Comparison of ENCODE assay signal across 8 mouse cellular contexts in genomic region chr19:47946821-47947465, GRCm38 (mm10). TPM values are rescaled to one million over a fixed set of nuclear protein-coding genes. Genes with fewer than 3 reads are reported as not detected.
A peak's percentile ranks its signal among the peaks of the same experiment; 100 is the strongest.
DNase-seq lines count a peak whose midpoint lies in the region; ATAC-seq and TF ChIP-seq lines count a peak whose summit lies in the region.

No protein-coding gene starts in this region.

- no peak for TF ChIP-seq CTCF in intestine, postnatal 0 days (IDR thresholded peaks at IDR 0.05; ENCODE audit: low read depth)

- H3K9ac ChIP-seq in forebrain, embryonic 14.5 days (ENCODE audit: low read length) = no peak overlapping the region
- no peak overlapping the region for H3K9ac ChIP-seq in forebrain, embryonic 11.5 days (ENCODE audit: low read length)
- 0 out of 2 replicates have a peak overlapping the region, but pooled peaks have one; percentile 14 for H3K9ac ChIP-seq in lung, embryonic 16.5 days (ENCODE audit: low read length)
- H3K9ac ChIP-seq in intestine, postnatal 0 days (ENCODE audit: low read depth, low read length) = no peak overlapping the region
- H3K9ac ChIP-seq in stomach, embryonic 15.5 days = no peak overlapping the region

- H3K4me2 ChIP-seq in forebrain, embryonic 14.5 days (ENCODE audit: low read length) = no peak overlapping the region
- no peak overlapping the region for H3K4me2 ChIP-seq in forebrain, embryonic 11.5 days (ENCODE audit: low read depth, low read length, severe bottlenecking)
- H3K4me2 ChIP-seq in lung, embryonic 16.5 days (ENCODE audit: low read depth, low read length) = peak overlapping the region; percentile 41
- peak overlapping the region; percentile 6; the same call in 1 of the 2 replicates for H3K4me2 ChIP-seq in intestine, postnatal 0 days (replicated peaks; ENCODE audit: low read depth)
- H3K4me2 ChIP-seq in stomach, embryonic 15.5 days = peak overlapping the region; percentile 15; the same call in 1 of the 2 replicates

- no peaks in the 10 kb centered on the region for H3K27me3 ChIP-seq in forebrain, embryonic 14.5 days (replicated peaks; ENCODE audit: control insufficient read depth, insufficient read depth, low read length)
- no peaks in the 10 kb centered on the region for H3K27me3 ChIP-seq in forebrain, embryonic 11.5 days (ENCODE audit: control insufficient read depth, insufficient read depth, low read length)
- no peaks in the 10 kb centered on the region for H3K27me3 ChIP-seq in lung, embryonic 16.5 days (ENCODE audit: control insufficient read depth, insufficient read depth, low read depth, low read length)
- H3K27me3 ChIP-seq in intestine, postnatal 0 days (replicated peaks; ENCODE audit: control insufficient read depth, insufficient read depth, low read length) = no peaks in the 10 kb centered on the region
- no peaks in the 10 kb centered on the region for H3K27me3 ChIP-seq in stomach, embryonic 15.5 days (replicated peaks)

- H3K27ac ChIP-seq in forebrain, embryonic 14.5 days (ENCODE audit: low read depth, low read length) = no peak overlapping the region
- no peak overlapping the region for H3K27ac ChIP-seq in forebrain, embryonic 11.5 days (ENCODE audit: low read depth, low read length)
- H3K27ac ChIP-seq in lung, embryonic 16.5 days (ENCODE audit: low read length) = no peak overlapping the region
- no peak overlapping the region for H3K27ac ChIP-seq in intestine, postnatal 0 days (ENCODE audit: low read depth, low read length)
- no peak overlapping the region for H3K27ac ChIP-seq in stomach, embryonic 15.5 days

- H3K9me3 ChIP-seq in forebrain, embryonic 14.5 days (replicated peaks; ENCODE audit: control insufficient read depth, low read length) = no peaks in the 10 kb centered on the region
- no peaks in the 10 kb centered on the region for H3K9me3 ChIP-seq in forebrain, embryonic 11.5 days (ENCODE audit: control insufficient read depth, low read length)
- no peaks in the 10 kb centered on the region for H3K9me3 ChIP-seq in lung, embryonic 16.5 days (ENCODE audit: control insufficient read depth, low read length)
- no peaks in the 10 kb centered on the region for H3K9me3 ChIP-seq in intestine, postnatal 0 days (ENCODE audit: control insufficient read depth)
- no peaks in the 10 kb centered on the region for H3K9me3 ChIP-seq in stomach, embryonic 15.5 days

- 57% methylated on average over 23 of the region's 23 CpGs for WGBS in forebrain, embryonic 14.5 days
- 56% methylated on average over 23 of the region's 23 CpGs for WGBS in forebrain, embryonic 11.5 days
- 36% methylated on average over 23 of the region's 23 CpGs for WGBS in lung, embryonic 16.5 days
- WGBS in intestine, postnatal 0 days = 49% methylated on average over 23 of the region's 23 CpGs
- WGBS in stomach, embryonic 15.5 days = 55% methylated on average over 23 of the region's 23 CpGs

- no peak overlapping the region for H3K4me3 ChIP-seq in forebrain, embryonic 14.5 days (ENCODE audit: low read depth, low read length)
- no peak overlapping the region for H3K4me3 ChIP-seq in forebrain, embryonic 11.5 days (ENCODE audit: low read depth, low read length)
- no peak overlapping the region for H3K4me3 ChIP-seq in lung, embryonic 16.5 days (ENCODE audit: low read length)
- no peak overlapping the region for H3K4me3 ChIP-seq in intestine, postnatal 0 days (ENCODE audit: low read depth, low read length)
- H3K4me3 ChIP-seq in stomach, embryonic 15.5 days (replicated peaks) = no peak overlapping the region

- H3K36me3 ChIP-seq in forebrain, embryonic 14.5 days (ENCODE audit: control insufficient read depth, insufficient read depth, low read length) = no peaks in the 10 kb centered on the region
- H3K36me3 ChIP-seq in forebrain, embryonic 11.5 days (ENCODE audit: control insufficient read depth, insufficient read depth, low read length) = no peaks in the 10 kb centered on the region
- H3K36me3 ChIP-seq in lung, embryonic 16.5 days (ENCODE audit: control insufficient read depth, insufficient read depth, low read length) = no peaks in the 10 kb centered on the region
- H3K36me3 ChIP-seq in intestine, postnatal 0 days (ENCODE audit: control insufficient read depth, insufficient read depth) = no peaks in the 10 kb centered on the region
- no peaks in the 10 kb centered on the region for H3K36me3 ChIP-seq in stomach, embryonic 15.5 days

- H3K4me1 ChIP-seq in forebrain, embryonic 14.5 days (ENCODE audit: control insufficient read depth, insufficient read depth, low read length) = no peaks in the 10 kb centered on the region
- H3K4me1 ChIP-seq in forebrain, embryonic 11.5 days (replicated peaks; ENCODE audit: control insufficient read depth, insufficient read depth, low read length) = no peaks in the 10 kb centered on the region
- no peaks in the 10 kb centered on the region; the same call in 1 of the 2 replicates for H3K4me1 ChIP-seq in lung, embryonic 16.5 days (replicated peaks; ENCODE audit: control insufficient read depth, insufficient read depth, low read length)
- H3K4me1 ChIP-seq in intestine, postnatal 0 days (replicated peaks; ENCODE audit: control insufficient read depth, insufficient read depth, low read length) = no peaks in the 10 kb centered on the region
- H3K4me1 ChIP-seq in stomach, embryonic 15.5 days = no peaks in the 10 kb centered on the region

- DNase-seq in forebrain, embryonic 14.5 days (ENCODE audit: low spot score) = peak; percentile 44
- DNase-seq in forebrain, embryonic 11.5 days (ENCODE audit: low spot score) = no peak
- no peak for DNase-seq in lung, postnatal 36 days
- DNase-seq in adipocyte (ENCODE audit: low spot score) = no peak

- ATAC-seq in forebrain, embryonic 14.5 days = peak; percentile 42; the same call in 1 of the 2 replicates
- no peak for ATAC-seq in forebrain, embryonic 11.5 days (replicated peaks; ENCODE audit: low FRiP score)
- peak; percentile 47; the same call in 1 of the 2 replicates for ATAC-seq in lung, embryonic 16.5 days (ENCODE audit: low read depth)
- ATAC-seq in intestine, postnatal 0 days = no peak
- no peak for ATAC-seq in stomach, embryonic 15.5 days (ENCODE audit: insufficient read depth, low FRiP score, low read depth)
- no peak for ATAC-seq in CD4-positive, CD25-positive, alpha-beta regulatory T cell, adult 4 months

RNA-seq across cellular contexts. Expression of gene Cfap58, which starts 9.5 kb away (rescaled TPM):
- 0.37 and 0.50 TPM in 2 replicates for polyA plus RNA-seq in forebrain, embryonic 14.5 days (2014; fragmentation: Nextera tagmentation; extraction: Ambion mirVana)
- not detected in 2 replicates for polyA plus RNA-seq in forebrain, embryonic 11.5 days (2014; fragmentation: Nextera tagmentation; extraction: Ambion mirVana)
- 0.53 and 0.73 TPM in 2 replicates for polyA plus RNA-seq in lung, embryonic 16.5 days (2015; fragmentation: Nextera tagmentation; extraction: Ambion mirVana)
- not detected in 2 replicates for polyA plus RNA-seq in intestine, postnatal 0 days (2015; fragmentation: Nextera tagmentation; extraction: Ambion mirVana)
- polyA plus RNA-seq in stomach, embryonic 15.5 days (2015; fragmentation: Nextera tagmentation; extraction: Ambion mirVana) = not detected in 2 replicates
- not detected for polyA plus RNA-seq in CD4-positive, CD25-positive, alpha-beta regulatory T cell, adult 4 months (2017; shearing (Covaris generic))

RNA-seq across cellular contexts. Expression of gene Itprip, which starts 27.8 kb away (rescaled TPM):
- 5.4 and 6.4 TPM in 2 replicates for polyA plus RNA-seq in forebrain, embryonic 14.5 days (2014; fragmentation: Nextera tagmentation; extraction: Ambion mirVana)
- polyA plus RNA-seq in forebrain, embryonic 11.5 days (2014; fragmentation: Nextera tagmentation; extraction: Ambion mirVana) = 18.8 and 20.4 TPM in 2 replicates
- 16.2 and 16.9 TPM in 2 replicates for polyA plus RNA-seq in lung, embryonic 16.5 days (2015; fragmentation: Nextera tagmentation; extraction: Ambion mirVana)
- polyA plus RNA-seq in intestine, postnatal 0 days (2015; fragmentation: Nextera tagmentation; extraction: Ambion mirVana) = 2.6 and 2.7 TPM in 2 replicates
- 11.0 and 12.6 TPM in 2 replicates for polyA plus RNA-seq in stomach, embryonic 15.5 days (2015; fragmentation: Nextera tagmentation; extraction: Ambion mirVana)
- polyA plus RNA-seq in CD4-positive, CD25-positive, alpha-beta regulatory T cell, adult 4 months (2017; shearing (Covaris generic)) = 10 to 100 TPM; 10.5 to 12.7 TPM

RNA-seq across cellular contexts. Expression of gene Cfap43, which starts 27.9 kb away (rescaled TPM):
- 0.99 and 1.4 TPM in 2 replicates for polyA plus RNA-seq in forebrain, embryonic 14.5 days (2014; fragmentation: Nextera tagmentation; extraction: Ambion mirVana)
- polyA plus RNA-seq in forebrain, embryonic 11.5 days (2014; fragmentation: Nextera tagmentation; extraction: Ambion mirVana) = 0.04 and 0.15 TPM in 2 replicates
- 1.7 and 2.6 TPM in 2 replicates for polyA plus RNA-seq in lung, embryonic 16.5 days (2015; fragmentation: Nextera tagmentation; extraction: Ambion mirVana)
- polyA plus RNA-seq in intestine, postnatal 0 days (2015; fragmentation: Nextera tagmentation; extraction: Ambion mirVana) = 0.16 and 0.22 TPM in 2 replicates
- 0.39 and 0.62 TPM in 2 replicates for polyA plus RNA-seq in stomach, embryonic 15.5 days (2015; fragmentation: Nextera tagmentation; extraction: Ambion mirVana)
- under 1 TPM; 0.10 to 0.75 TPM for polyA plus RNA-seq in CD4-positive, CD25-positive, alpha-beta regulatory T cell, adult 4 months (2017; shearing (Covaris generic))

Comparison
In these comparisons a context has a peak if more than half of its experiments do, and no peak if none do; other contexts are left out.
1. ATAC-seq: peak in forebrain, embryonic 14.5 days (single experiment) and lung, embryonic 16.5 days (single experiment); none in forebrain, embryonic 11.5 days (single experiment), intestine, postnatal 0 days (single experiment), stomach, embryonic 15.5 days (single experiment) and CD4-positive, CD25-positive, alpha-beta regulatory T cell, adult 4 months (single experiment).
2. H3K4me2 ChIP-seq: peak in lung, embryonic 16.5 days (single experiment), intestine, postnatal 0 days (single experiment) and stomach, embryonic 15.5 days (single experiment); none in forebrain, embryonic 14.5 days (single experiment) and forebrain, embryonic 11.5 days (single experiment).